Mouse (Mus musculus): ENCODE data around the gene Gtf2h4.
A peak's percentile ranks its signal among the peaks of the same experiment; 100 is the strongest.

Gtf2h4 gene

DNA sequence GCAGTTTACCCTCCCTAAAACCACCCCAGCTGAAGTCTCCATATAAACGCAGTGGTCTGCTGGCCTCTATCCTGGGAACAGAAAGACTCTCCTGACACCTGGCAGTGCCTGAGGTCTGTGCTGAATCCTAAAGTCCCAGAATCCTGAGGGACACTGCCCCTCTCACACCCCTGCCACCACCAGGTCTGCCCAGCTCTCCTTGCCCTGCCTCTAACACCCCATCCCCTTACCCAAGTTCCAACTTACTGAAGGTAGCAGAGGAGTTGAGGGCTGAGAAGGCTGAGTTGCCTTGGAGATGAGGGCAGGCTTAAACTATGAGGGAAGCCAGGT is 23.9 kb upstream of the Gtf2h4 start:
- no peak for DNase-seq (ENCODE audit: low spot score in 2 of 2)

DNA sequence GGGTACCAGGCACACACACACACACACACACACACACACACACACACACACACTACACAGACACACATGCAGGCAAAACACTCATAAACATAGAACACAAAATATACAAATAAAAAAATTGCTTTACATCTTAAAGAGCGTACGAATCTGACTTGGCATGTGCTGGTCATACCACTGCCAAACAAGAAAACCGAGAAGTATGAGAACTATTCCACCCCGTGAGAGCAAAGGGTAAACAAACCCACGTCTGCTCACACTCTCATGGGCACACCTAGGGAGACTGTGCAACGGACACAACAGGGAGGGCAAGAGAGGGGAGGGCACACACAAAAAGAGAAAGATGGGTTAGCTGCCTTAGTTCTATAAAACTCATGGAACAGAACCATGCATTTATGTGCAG is 23.2 kb upstream of the Gtf2h4 start:
- DNase-seq (ENCODE audit: low spot score in 2 of 2), result no peak

DNA sequence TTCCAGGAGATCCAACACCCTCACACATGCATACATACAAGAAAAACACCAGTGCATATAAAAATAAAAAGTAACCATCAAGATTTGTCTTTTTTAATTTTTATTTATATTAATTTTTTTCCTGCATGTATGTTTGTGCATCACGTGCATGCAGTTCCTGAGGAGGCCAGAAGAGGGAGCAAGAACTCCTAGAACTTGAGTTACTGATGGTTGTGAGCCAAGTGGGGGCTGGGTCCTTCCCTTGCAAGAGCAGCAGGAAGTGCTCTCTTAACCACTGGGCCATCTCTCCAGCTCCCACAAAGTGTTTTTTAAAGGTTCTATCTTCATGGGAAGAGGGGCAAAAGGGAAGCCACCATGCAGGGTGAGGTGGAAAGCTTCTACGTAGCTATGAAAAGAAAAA is 21.8 kb upstream of the Gtf2h4 start:
- no peak for DNase-seq (ENCODE audit: low spot score in 2 of 2)

DNA sequence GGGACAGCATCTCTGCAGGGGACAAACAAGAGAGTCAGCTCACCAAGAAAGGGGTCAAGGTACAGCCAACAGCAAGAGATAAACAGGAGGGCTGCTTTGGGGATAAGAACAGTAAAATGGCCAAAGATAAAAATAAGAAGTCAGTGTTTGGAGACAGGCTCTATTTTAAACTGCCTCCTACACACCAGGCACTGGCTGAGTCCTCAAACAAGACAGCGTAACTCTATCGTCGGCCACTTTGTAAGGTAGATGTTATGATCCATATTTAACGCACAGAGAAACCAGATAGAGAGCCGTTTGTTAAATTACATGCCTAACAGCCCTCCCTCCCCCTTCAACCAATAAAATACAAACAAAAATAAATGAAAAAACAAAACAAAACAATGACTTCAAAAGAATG is 20.4 kb upstream of the Gtf2h4 start:
- no peak for DNase-seq (ENCODE audit: low spot score in 2 of 2)

DNA sequence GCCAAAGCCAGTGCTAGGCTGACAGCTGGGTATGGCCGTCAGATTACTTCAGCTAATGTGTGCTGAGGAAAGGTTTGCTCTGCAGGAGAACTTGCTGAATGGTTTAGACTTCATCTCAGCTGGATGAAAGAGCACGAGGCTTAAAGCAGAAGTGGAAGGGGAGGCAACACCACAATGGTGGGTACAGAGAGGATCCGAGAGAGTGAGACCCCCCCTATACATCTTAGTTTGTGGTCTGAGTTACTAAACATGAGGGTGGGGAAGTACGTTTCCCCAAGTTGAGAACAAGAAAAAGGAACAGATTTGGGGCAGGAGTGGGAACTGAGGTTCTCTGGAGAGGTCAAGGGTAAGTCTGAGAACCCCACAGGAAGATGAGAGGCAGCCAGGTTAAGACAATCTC is 18.8 kb upstream of the Gtf2h4 start:
- no peak for DNase-seq (ENCODE audit: low spot score in 2 of 2)

DNA sequence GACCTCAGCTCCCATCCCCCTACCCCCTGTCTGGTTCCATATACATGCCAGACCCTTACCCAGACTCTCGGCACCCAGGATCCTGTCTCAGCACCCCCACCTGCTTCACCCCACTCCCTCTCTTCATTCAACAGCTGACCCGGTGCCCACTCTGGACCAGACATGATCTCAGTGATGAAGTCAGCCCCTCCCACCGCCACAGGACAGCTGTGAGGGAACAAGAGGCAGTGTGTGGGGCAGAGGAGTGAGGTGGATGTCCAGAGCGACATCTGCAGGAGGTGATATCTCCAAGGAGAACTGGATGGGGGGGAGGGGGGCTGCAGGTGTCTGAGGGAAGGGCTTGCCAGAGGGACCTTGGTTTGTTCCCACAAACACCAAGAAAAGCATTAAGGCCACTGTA is 18.3 kb upstream of the Gtf2h4 start:
- no peak for DNase-seq (ENCODE audit: low spot score in 2 of 2)

DNA sequence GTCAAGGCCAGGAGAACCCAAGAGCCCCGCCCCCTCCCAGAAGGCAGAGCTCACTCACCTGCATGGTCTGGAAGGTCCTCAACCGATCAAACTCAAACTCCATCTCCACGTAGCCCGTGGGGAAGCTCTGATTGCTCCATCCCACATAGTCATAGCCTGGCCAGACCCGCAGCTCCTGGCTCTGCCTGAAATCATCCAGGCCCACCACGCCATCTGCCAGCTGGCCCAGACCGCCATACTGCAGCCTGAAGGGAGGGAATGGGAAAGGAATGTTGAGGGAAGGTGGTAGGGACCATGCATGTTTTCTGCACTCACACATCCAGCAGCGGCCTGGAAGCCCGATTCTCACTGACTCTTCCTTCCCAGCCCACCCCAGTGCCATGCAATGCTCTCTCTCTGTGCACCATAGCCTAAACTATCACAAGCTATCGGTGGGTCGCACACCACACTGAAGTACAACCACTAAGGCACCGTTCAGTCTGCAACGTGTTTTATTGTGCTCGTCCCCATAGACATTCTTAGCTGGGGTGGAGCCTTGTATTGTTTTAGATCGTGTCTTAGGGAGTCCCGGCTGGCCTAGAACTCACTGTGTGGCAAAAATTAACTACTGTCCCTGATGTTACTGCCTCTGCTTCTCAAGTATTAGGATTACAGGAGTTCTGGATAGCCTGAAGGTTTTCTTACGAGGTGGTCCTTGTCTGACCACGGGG is 16.6 kb upstream of the Gtf2h4 start:
- DNase-seq (ENCODE audit: low spot score in 2 of 2), result no peak

DNA sequence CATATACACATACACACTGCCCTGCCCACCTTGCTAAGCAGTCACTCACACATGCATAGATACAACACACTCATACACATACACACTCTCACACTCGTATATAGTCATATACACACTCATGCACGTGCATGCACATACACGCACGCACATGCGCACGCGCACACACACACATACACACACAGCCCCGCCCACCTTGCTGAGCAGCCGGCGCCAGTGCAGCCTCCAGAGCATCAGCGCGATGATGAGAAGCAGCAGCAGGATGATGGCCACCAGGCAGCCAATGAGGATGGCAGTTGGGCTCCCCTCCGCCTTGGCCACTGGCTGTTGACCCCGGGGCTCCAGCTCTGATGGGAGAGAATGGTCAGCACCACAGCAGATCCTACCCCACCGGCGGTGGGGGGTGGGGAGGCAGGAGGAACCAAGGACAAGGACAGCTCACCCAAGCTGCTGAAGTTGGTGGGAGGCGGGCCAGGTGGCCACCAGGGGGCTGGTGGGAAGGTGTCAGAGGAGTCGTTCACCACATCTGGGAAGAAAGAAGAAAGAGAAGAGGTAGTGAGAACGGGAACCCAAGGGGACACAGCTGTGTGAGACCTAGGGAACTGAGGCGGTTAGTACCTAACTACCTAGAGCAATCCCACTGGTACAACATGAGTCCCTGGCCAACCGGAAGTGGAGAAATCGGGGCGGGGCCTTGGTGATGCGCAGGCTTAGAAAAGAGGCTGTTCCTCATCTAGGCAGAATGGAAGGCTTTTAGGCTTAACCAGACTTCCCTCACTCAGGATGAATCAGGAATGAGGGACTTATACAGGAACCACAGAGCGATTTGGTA is 15.0 kb upstream of the Gtf2h4 start:
- no peak for DNase-seq (ENCODE audit: low spot score in 2 of 2)

DNA sequence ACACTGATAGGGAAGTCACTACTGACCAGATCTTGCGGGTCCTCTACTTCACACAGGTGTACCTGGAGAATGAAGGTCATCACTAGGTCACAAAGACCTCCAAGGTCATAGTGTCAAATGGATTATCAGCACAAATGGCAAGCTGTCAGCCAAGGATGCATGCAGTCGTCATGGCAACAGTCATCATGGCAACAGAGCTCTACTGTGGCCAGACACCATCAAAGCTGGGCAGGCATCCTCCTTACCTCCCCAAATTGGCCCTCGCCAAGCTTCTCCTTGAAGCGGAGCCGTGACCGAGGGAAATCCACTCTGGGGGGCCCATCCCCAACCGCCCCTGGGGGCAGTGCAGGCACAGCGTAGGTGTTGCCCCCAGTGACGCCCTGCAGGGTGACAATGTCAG is 11.5 kb upstream of the Gtf2h4 start:
- no peak for DNase-seq (ENCODE audit: low spot score in 2 of 2)

DNA sequence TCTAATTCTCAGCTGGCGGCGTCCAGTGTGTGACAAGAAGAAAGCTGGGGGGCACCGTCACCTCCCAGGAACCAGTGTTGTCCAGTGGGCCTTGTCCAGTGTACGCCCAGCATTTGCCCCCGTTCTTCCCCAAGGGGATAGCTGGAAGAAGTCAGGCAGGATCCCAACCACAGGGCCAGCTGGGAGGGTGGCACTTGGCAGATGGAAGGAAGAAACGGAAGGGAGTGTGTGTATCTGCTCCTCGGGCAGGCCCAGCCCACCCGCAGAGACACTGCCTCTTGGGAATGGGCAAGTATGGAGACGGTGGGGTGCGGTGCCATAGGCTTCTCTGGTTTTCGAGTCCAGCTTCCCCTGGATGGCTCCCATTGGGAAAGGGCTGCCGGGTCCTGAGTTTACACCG is 8.4 kb upstream of the Gtf2h4 start:
- DNase-seq (ENCODE audit: low spot score in 2 of 2), result no peak

DNA sequence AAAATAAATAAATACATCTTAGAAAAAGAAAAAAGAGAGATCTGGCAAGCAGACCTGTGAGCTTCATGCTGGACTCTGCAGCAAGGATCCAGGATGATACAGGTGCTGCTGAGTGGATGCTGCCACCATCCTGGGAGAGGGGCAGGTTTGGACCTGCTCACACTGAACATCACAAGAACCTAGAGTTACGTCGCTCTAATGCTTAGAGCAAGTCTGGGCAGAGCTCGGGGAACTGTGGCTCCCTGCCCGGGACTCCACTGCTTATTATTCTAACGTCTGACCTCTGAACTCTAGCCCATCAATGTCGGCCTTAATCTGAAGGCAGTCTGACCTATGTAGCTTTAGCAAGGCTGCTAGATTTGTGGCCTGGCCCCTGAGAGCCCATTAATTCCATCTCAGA is 7.1 kb upstream of the Gtf2h4 start:
- no peak for DNase-seq (ENCODE audit: low spot score in 2 of 2)

DNA sequence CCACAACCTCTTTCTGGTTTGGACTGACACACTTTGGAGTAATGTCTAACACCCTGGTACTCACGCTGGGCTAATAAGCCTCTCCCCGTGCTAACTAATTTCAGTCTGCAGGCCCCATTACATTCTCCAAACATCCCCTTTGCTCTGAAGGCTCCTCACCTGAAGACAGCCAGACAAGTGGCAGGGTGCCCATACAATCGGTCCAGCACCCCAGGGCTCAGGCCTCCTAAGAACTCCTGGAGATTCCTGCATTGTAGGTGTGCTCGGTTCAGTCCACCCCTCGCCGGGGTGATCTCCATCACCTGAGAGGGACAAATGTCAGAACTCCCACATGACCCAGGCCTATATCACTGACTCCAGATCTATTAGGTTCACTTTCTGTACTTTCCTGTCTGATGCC is 1.0 kb downstream of the Gtf2h4 start:
- no peak for DNase-seq (ENCODE audit: low spot score in 2 of 2)

DNA sequence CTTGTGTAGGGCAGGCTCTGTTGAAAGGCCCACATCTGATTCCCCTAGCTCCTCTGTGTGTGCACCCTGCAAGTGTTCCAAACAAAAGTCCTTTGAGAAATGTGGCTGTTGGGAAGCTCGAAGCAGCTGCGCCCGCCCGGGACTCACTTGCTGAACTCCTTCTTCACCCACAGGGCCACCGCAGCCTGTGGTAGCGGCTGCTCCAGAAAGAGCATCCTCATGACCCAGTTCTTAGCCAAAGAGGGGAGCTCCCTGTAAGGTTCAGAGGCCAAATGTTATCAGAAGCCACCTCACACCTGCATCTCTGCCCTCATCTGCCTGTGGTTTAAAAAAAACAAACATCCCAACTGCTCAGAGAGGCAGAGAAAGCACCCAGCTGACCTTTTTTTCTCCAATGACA is 1.7 kb downstream of the Gtf2h4 start:
- DNase-seq (ENCODE audit: low spot score in 2 of 2), result no peak

DNA sequence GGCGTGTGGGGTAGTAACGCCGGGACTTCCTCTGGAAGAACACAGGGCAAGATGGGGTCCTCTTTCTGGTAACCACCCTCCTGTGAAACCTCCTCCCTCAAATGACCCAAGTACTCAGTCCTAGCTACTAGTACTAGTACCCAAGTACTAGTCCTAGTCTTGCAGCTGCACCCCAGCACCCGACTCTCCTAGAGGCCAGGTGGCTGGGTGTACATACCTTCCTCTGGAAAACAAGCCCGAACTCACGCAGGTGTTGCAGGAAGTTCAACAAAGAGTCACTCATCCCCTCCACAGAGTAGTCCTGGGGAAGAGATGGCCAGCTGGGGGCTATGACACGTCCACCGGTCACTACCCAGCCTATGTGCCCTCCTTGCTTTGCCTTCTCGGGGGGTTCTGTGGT is 3.8 kb downstream of the Gtf2h4 start:
- no peak for DNase-seq (ENCODE audit: low spot score in 2 of 2)

DNA sequence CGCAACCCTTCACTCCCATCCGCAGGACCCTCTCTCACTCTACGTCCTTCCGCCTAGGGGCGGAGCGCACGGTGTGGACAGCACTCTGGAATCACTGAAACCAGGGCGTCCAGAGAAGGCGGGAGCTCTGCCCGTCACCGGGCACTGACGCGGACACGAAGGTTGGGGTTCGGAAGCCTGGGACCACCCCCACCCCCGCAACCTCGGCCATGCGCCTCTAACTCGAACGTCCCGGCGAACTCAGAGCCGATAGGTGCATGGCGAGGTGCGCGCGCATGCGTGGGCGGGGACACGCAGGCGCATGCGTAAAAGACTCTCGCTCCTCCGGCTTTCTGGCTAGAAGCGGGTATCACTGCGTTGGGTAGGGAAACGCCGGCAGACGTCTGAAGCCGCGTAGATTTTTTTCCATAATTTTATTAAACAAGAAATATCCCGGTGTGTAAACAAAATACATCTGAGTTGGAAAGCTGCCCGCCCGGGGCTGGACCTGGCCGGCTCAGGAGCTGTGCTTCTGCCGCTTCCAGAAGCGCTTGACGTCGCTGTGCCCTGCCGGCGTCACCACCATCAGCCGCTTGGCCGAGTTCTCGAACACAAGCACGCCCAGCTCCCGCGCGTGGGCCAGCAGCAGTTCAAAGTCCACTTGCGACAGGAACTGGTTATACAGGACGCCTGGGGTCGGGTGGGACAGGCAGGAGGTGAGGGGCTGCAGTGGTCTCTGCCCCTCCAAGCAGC is 6.0 kb downstream of the Gtf2h4 start, which contains the start of gene Vars2:
TSS of gene Vars2 (minus strand) at position 259 of the 732 bp plus-strand sequence.
- peak; percentile 96 to 99 for DNase-seq (ENCODE audit: low spot score in 2 of 2)

DNA sequence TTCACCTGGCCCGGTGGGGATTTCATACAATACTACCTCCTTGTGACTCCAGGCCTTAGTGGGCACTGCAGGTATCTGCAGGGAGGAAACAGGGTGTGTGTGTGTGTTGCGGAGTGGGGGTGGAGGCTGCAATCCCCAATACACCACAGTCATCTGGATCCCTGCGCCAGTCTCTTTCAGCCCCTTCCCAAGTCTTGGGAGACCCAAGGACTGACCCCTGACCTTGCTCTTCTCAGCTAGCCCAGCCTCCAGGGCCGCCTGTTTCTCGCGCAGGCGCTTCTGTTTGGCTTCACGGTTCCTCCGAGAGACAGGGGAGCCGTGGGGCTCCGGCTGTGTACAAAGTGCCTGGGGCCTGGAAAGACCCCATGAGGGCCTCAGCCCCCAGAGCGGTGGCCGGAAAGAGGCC is 6.7 kb downstream of the Gtf2h4 start:
- peak in 1 of 2 experiments; percentile 19 for DNase-seq (ENCODE audit: low spot score in 2 of 2)

DNA sequence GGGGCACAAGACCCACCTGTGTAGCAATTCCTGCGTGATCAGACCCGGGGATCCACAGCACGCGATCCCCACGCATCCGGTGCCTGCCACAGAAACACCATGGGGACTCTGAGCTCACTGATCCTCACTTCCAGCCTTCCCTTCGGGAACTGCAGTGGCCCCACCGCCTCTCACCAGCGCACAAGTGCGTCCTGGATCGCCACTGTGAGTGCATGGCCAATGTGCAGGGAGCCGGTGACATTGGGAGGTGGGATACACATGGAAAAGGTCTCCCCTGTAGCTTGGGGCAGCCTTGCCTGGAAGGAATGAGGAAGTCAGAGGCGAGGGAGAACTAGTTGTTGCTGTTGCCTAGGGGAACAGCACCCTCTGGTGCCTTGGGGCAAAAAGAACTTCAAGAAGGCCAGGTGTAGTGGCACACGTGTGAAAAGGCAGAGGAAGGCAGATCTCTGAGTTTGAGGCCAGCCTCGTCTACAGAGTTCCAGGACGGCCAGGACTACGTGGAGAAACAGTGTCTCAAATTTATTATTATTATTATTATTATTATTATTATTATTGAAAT is 7.5 kb downstream of the Gtf2h4 start:
- peak; percentile 28 to 45 for DNase-seq (ENCODE audit: low spot score in 2 of 2)

DNA sequence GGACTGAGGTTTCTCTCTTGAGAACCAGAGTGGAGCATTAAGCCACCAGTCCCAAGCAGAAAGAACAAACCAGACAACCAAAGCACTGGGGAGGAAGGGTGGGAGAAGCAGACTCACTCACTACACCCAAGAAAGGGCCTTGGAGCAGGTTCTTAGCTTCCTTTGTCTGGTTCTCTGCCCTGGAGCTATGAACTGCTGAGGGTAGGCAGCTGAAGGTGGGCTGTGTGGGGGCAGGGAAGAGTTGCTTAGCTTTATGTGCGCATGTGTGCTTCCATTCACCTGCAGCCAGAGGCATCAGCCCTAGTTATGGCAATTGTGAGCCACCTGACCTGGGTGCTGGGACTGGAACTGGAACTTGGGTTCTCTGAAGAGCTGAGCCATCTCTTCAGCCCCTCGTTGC is 20.5 kb downstream of the Gtf2h4 start:
- no peak for DNase-seq (ENCODE audit: low spot score in 2 of 2)

DNA sequence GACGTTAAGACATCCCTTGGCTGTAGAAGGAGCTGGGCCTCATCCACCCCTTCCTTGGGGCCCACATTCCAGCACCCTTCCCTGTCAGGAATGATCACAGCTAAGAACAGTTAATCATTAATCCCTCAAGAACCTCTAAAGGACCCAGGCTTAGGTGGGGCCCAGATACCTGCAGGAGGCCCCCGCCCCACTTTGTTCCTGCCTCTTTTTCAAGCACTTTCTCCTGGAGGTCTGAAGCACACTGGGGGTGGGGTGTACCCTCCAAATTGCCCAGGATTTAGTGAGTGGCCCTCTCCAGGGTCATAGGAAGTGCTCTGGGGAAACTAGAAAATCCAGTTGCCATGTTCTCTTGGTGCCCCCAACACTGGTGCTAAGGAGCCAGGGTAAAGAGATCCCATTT is 24.1 kb downstream of the Gtf2h4 start:
- no peak for DNase-seq (ENCODE audit: low spot score in 2 of 2)

DNA sequence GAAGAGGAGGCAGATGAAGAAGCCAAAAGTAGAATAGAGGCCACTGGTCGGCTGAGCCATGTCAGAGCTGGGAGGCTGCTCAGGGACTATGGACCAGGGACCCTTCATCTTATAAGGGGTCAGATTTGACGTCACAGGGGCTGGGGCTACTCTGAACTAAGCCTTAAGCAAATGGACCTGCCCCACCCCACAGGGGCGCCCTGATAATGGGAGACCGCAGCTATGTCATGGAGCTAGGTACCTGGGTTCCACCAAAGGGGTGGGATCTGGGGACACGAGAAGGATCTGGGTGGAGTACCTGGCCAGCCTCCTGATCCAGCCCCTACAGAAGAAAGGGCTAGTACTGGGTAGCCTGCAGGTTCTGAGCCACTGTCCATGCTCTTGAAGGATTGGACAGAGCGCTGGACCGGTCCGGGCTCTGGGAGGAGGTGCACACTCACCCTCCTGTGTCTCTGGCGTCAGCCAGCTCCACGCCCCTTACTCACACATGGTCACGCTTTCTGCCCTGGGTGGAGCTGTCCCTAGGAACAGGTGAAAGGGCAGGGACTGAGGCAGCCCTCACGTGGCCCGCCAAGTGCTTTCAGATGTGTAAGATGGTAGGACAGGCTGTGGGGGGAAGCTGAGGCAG is 29.8 kb downstream of the Gtf2h4 start, which contains the start of gene Mucl3:
TSS of gene Mucl3 (minus strand) at position 87 of the 628 bp plus-strand sequence.
- no peak for DNase-seq (ENCODE audit: low spot score in 2 of 2)

DNA sequence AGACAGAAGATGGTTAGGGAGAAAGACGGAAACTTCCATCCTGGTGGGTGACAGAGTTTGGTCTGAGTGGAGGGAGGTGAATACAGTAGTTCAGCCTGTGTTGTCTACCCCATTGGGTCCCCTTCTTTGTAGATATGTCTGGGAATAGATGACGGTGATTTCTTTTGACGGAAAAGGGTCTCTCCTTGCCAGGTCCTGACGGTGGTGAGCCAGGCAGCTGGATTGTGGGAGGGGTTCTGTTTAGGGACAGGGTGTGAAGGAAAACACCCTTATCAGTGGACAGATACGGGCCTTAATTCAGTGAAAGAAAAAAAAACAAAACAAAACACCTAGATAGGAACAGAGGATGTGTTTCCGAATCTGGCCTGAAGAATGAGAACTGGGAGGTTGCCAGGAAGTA is 34.2 kb downstream of the Gtf2h4 start:
- DNase-seq (ENCODE audit: low spot score in 2 of 2), result no peak
